Mouse (Mus musculus) stomach, embryonic 14.5 days (tissue): ENCODE data around the gene St6galnac1. TPM values are rescaled to one million over a fixed set of nuclear protein-coding genes. Genes with fewer than 3 reads are reported as not detected.

ENCODE experiments used
- polyA plus RNA-seq: library from polyadenylated mRNA; unstranded; fragments of >200 nt; fragmentation: Nextera tagmentation; extraction: Ambion mirVana; gene quantifications from 2 replicates; pipeline ENCODE4 v1.2.1, GENCODE M21; 2014

The St6galnac1 gene
- polyA plus RNA-seq, 1 experiment from 2014 or later, result not detected

Other genes with a start within 250 kb of the St6galnac1 start
- 11.5 and 13.0 TPM in 2 replicates for gene Sphk1, start 244.6 kb downstream of the St6galnac1 start, polyA plus RNA-seq
- 10.1 and 11.4 TPM in 2 replicates for gene Ube2o, start 194.1 kb downstream of the St6galnac1 start, polyA plus RNA-seq
- not detected in 2 replicates for gene Aanat, start 189.1 kb downstream of the St6galnac1 start, polyA plus RNA-seq
- gene Rhbdf2, start 148.5 kb downstream of the St6galnac1 start, polyA plus RNA-seq, result 4.5 and 6.2 TPM in 2 replicates
- 1.2 and 1.7 TPM in 2 replicates for gene Prcd, start 122.0 kb downstream of the St6galnac1 start, polyA plus RNA-seq
- 19.9 and 20.8 TPM in 2 replicates for gene Cygb, start 121.2 kb downstream of the St6galnac1 start, polyA plus RNA-seq
- 16.5 and 17.4 TPM in 2 replicates for gene Mxra7, start 52.5 kb upstream of the St6galnac1 start, polyA plus RNA-seq
- 68.9 and 71.7 TPM in 2 replicates for gene Mettl23, start 67.8 kb upstream of the St6galnac1 start, polyA plus RNA-seq
- 68.2 and 68.6 TPM in 2 replicates for gene Jmjd6, start 67.9 kb upstream of the St6galnac1 start, polyA plus RNA-seq
- gene Mfsd11, start 76.9 kb upstream of the St6galnac1 start, polyA plus RNA-seq, result 38.7 and 40.8 TPM in 2 replicates
- gene Srsf2, start 77.6 kb upstream of the St6galnac1 start, polyA plus RNA-seq, result 821 and 918 TPM in 2 replicates
- gene Mgat5b, start 143.4 kb upstream of the St6galnac1 start, polyA plus RNA-seq, result 1.2 and 1.3 TPM in 2 replicates